7 mouse cellular contexts compared by ENCODE assay signal in the genomic region with DNA sequence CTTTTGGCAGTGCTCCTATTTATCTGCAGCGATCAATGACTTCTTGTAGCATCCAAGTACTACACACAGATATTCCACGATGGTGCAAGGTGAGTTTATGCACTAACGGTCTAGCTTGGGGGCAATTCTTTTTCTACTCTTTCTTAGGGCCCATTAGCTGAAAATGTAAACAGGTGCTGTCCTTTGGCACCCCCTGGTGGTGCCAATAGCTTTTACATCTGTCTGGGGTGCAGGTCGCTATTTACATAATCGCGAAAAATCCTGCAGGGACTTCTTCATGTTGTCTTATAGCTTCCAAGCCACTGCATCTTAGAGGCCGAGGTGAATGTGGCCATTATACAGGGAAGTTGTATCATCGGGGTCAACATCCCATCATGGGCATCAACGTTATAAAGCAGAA.
DNase-seq lines count a peak whose midpoint lies in the region; ATAC-seq and TF ChIP-seq lines count a peak whose summit lies in the region.

No protein-coding gene starts in this region.

- in situ Hi-C loops in CH12.LX (cut with MboI; ENCODE audit: low pct_ligation_motif_present, low pct_unique_long_range_greater_than_20kb, low sequenced_read_pairs) = loop anchor here (25.0 kb wide), 1 partner anchor 474 kb away; no protein-coding TSS in a partner anchor
- in situ Hi-C loops in ES-E14 (cut with MboI; ENCODE audit: low sequenced_read_pairs in 2 of 2, unreplicated experiment in 2 of 2) = loop anchor here in 1 of 2 experiments (25.0 kb wide), 1 partner anchor 499 kb away; no protein-coding TSS in a partner anchor

- H3K4me3 ChIP-seq in CH12.LX (replicated peaks in 1 of 3; ENCODE audit: low read depth in 2 of 3, low read length in 2 of 3, poor library complexity in 1 of 3) (no peak overlapping the region), ES-E14 (ENCODE audit: insufficient read depth in 1 of 2, low read depth in 1 of 2, low read length in 2 of 2, poor library complexity in 1 of 2, severe bottlenecking in 1 of 2) (no peak overlapping the region)
- H3K4me3 ChIP-seq in kidney, postnatal 0 days (replicated peaks; ENCODE audit: low read depth, low read length) = no peak overlapping the region
- H3K4me3 ChIP-seq in liver, embryonic 11.5 days (ENCODE audit: low read depth, low read length) = no peak overlapping the region

- H3K36me3 ChIP-seq in CH12.LX (replicated peaks in 1 of 2; ENCODE audit: control insufficient read depth in 1 of 2, insufficient read depth in 1 of 2, low read length in 1 of 2) (no peaks in the 10 kb centered on the region), ES-E14 (ENCODE audit: control insufficient read depth, insufficient read depth, low read length, poor library complexity, severe bottlenecking) (no peaks in the 10 kb centered on the region)
- no peaks in the 10 kb centered on the region for H3K36me3 ChIP-seq in kidney, postnatal 0 days (ENCODE audit: insufficient read depth, low read length)
- H3K36me3 ChIP-seq in liver, embryonic 11.5 days (ENCODE audit: control insufficient read depth, insufficient read depth, low read length) = no peaks in the 10 kb centered on the region

- WGBS in kidney, postnatal 0 days = 39% methylated on average over 9 of the region's 9 CpGs
- WGBS in liver, embryonic 11.5 days = 41% methylated on average over 9 of the region's 9 CpGs

- no peak for ATAC-seq in kidney, postnatal 0 days (replicated peaks; ENCODE audit: low FRiP score, low read depth)
- ATAC-seq in liver, embryonic 11.5 days (replicated peaks; ENCODE audit: low FRiP score) = no peak

- DNase-seq in CH12.LX (ENCODE audit: extremely low read depth) = peak; percentile 84
- peak; percentile 59 for DNase-seq in ES-E14 (ENCODE audit: low read depth, low spot score)
- DNase-seq in cerebellum, adult 9-10 months = peak; percentile 23
- DNase-seq in frontal cortex, postnatal 25 days (ENCODE audit: low spot score in 2 of 2) = peak; percentile 43 to 55
- DNase-seq in kidney, postnatal 0 days (ENCODE audit: low spot score) = peak; percentile 82
- DNase-seq in liver, embryonic 11.5 days (ENCODE audit: low spot score) = peak; percentile 49
- DNase-seq in right cerebral cortex, postnatal 14 days = peak; percentile 41

- dilution Hi-C loops in CH12.LX (cut with MboI; ENCODE audit: extremely low pct_ligation_motif_present, extremely low pct_unique_long_range_greater_than_20kb, low sequenced_read_pairs) = no loop called here

- no peak overlapping the region; the same call in 1 of the 2 replicates for H3K4me2 ChIP-seq in CH12.LX (ENCODE audit: insufficient read depth, low read depth, poor library complexity, severe bottlenecking)
- no peak overlapping the region for H3K4me2 ChIP-seq in kidney, postnatal 0 days (ENCODE audit: low read length)
- H3K4me2 ChIP-seq in liver, embryonic 11.5 days = no peak overlapping the region

- no peak for TF ChIP-seq EP300 in CH12.LX (IDR thresholded peaks at IDR 0.05; ENCODE audit: low read length)

- no peaks in the 10 kb centered on the region for H3K9me3 ChIP-seq in CH12.LX (replicated peaks; ENCODE audit: low read length)
- no peaks in the 10 kb centered on the region for H3K9me3 ChIP-seq in ES-E14 (ENCODE audit: control insufficient read depth, insufficient read depth, low read depth, low read length)
- no peaks in the 10 kb centered on the region for H3K9me3 ChIP-seq in kidney, postnatal 0 days (replicated peaks; ENCODE audit: low read length)
- no peaks in the 10 kb centered on the region for H3K9me3 ChIP-seq in liver, embryonic 11.5 days (ENCODE audit: control insufficient read depth, low read length)

- 0 out of 4 replicates have a peak, but pooled peaks cover 0 to 2% of the 10 kb centered on the region in 2 experiments for H3K4me1 ChIP-seq in CH12.LX (ENCODE audit: control insufficient read depth in 1 of 2, insufficient read depth in 2 of 2)
- H3K4me1 ChIP-seq in ES-E14 (ENCODE audit: control insufficient read depth in 2 of 2, insufficient read depth in 2 of 2, low read length in 2 of 2, poor library complexity in 1 of 2) = no peaks in the 10 kb centered on the region
- no peaks in the 10 kb centered on the region; the same call in 1 of the 2 replicates for H3K4me1 ChIP-seq in kidney, postnatal 0 days (replicated peaks; ENCODE audit: insufficient read depth, low read length)
- H3K4me1 ChIP-seq in liver, embryonic 11.5 days (replicated peaks; ENCODE audit: control insufficient read depth, insufficient read depth, low read length) = no peaks in the 10 kb centered on the region

- TF ChIP-seq RAD21 in CH12.LX (IDR thresholded peaks at IDR 0.05; ENCODE audit: low read depth, low read length) = peak; percentile 91

- H3K79me2 ChIP-seq in CH12.LX (replicated peaks; ENCODE audit: control insufficient read depth, extremely low read depth, insufficient read depth, poor library complexity, severe bottlenecking) = no peaks in the 10 kb centered on the region

- H3K27ac ChIP-seq in CH12.LX (ENCODE audit: insufficient read depth, low read depth) = no peak overlapping the region
- no peak overlapping the region for H3K27ac ChIP-seq in ES-E14 (ENCODE audit: insufficient read depth, low read depth, low read length, poor library complexity, severe bottlenecking)
- no peak overlapping the region for H3K27ac ChIP-seq in kidney, postnatal 0 days
- H3K27ac ChIP-seq in liver, embryonic 11.5 days (ENCODE audit: low read depth, low read length) = no peak overlapping the region

- H3K9ac ChIP-seq in CH12.LX (ENCODE audit: insufficient read depth, low read depth) (no peak overlapping the region), ES-E14 (ENCODE audit: insufficient read depth, low read depth, low read length, poor library complexity, severe bottlenecking) (no peak overlapping the region)
- H3K9ac ChIP-seq in kidney, postnatal 0 days (ENCODE audit: low read depth, low read length) = no peak overlapping the region
- H3K9ac ChIP-seq in liver, embryonic 11.5 days (ENCODE audit: low read depth, low read length) = no peak overlapping the region

- no peak for TF ChIP-seq POLR2A in CH12.LX (IDR thresholded peaks at IDR 0.05; ENCODE audit: low read depth, low read length)

- peak; percentile 77 to 87 for TF ChIP-seq CTCF in CH12.LX (conservative IDR thresholded peaks at IDR 0.05 in 1 of 2, IDR thresholded peaks at IDR 0.05 in 1 of 2; ENCODE audit: low read depth in 2 of 2, low read length in 2 of 2)
- peak; percentile 87 for TF ChIP-seq CTCF in kidney, postnatal 0 days (IDR thresholded peaks at IDR 0.05; ENCODE audit: low read depth)

- no peaks in the 10 kb centered on the region for H3K27me3 ChIP-seq in CH12.LX (replicated peaks)
- H3K27me3 ChIP-seq in kidney, postnatal 0 days (ENCODE audit: insufficient read depth, low read length) = no peaks in the 10 kb centered on the region
- H3K27me3 ChIP-seq in liver, embryonic 11.5 days (replicated peaks; ENCODE audit: control insufficient read depth, insufficient read depth, low read length) = no peaks in the 10 kb centered on the region

TF ChIP-seq in CH12.LX, 34 proteins besides CTCF, POLR2A, EP300 and RAD21:
- TF ChIP-seq ETS1 (conservative IDR thresholded peaks at IDR 0.05; ENCODE audit: low read depth, low read length) = no peak
- no peak for TF ChIP-seq UBTF (IDR thresholded peaks at IDR 0.05; ENCODE audit: low read depth, low read length)
- no peak for TF ChIP-seq TCF12 (IDR thresholded peaks at IDR 0.05; ENCODE audit: low read depth, low read length)
- TF ChIP-seq SMC3 (IDR thresholded peaks at IDR 0.05; ENCODE audit: low read depth, low read length) = peak; percentile 87
- no peak for TF ChIP-seq JUND (conservative IDR thresholded peaks at IDR 0.05; ENCODE audit: low read depth, low read length)
- TF ChIP-seq ZMIZ1 (IDR thresholded peaks at IDR 0.05; ENCODE audit: low read depth, low read length) = no peak
- no peak for TF ChIP-seq MAX (IDR thresholded peaks at IDR 0.05; ENCODE audit: low read length)
- TF ChIP-seq ZC3H11A (IDR thresholded peaks at IDR 0.05; ENCODE audit: low read depth, low read length) = peak; percentile 65
- no peak for TF ChIP-seq RCOR1 (conservative IDR thresholded peaks at IDR 0.05; ENCODE audit: low read depth, low read length)
- TF ChIP-seq IRF4 (IDR thresholded peaks at IDR 0.05; ENCODE audit: low read depth, low read length) = 0 out of 2 replicates have a peak, but pooled peaks have one; percentile 26

TF ChIP-seq in ES-E14, 5 proteins besides CTCF, POLR2A, EP300 and RAD21:
- TF ChIP-seq ZC3H11A (IDR thresholded peaks at IDR 0.05; ENCODE audit: borderline replicate concordance, low read depth, low read length) (peak; percentile 92), MAFK (IDR thresholded peaks at IDR 0.05; ENCODE audit: insufficient read depth, low read depth, low read length) (no peak), CHD2 (IDR thresholded peaks at IDR 0.05; ENCODE audit: low read depth, low read length) (no peak), HCFC1 (IDR thresholded peaks at IDR 0.05; ENCODE audit: borderline replicate concordance, insufficient read depth, low read length) (no peak)

Comparison
In these comparisons a context has a peak if more than half of its experiments do, and no peak if none do; other contexts are left out.
1. DNase-seq: peak in every context shown above with its lines; median percentile 84 in CH12.LX; 82 in kidney, postnatal 0 days; 59 in ES-E14; 49 in frontal cortex, postnatal 25 days; 49 in liver, embryonic 11.5 days; 41 in right cerebral cortex, postnatal 14 days; 23 in cerebellum, adult 9-10 months.